Mouse (Mus musculus): Measurements from ENCODE around the gene Cort.

DNA sequence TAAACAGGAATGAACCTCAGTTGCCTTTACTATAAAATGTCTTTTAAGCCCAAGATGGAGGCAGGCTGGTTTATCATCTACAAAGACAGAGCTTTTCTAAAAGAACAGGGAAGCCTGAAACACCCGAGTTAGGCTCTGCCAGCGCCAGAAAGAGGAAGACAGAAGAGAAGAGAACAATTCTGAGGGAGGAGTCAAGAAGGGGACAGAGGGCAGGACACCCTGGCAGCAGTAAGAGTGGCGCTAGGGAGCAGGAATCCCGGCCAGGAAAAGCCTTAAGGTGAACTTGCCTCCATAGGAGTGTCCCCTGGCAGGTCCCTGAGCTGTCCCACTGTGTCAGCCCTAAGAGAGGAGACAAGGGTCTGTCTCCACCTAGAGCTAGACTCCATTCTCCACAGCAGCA lies 17.0 kb upstream of the Cort start:
- TF ChIP-seq CTCF (IDR thresholded peaks at IDR 0.05; ENCODE audit: borderline replicate concordance, control insufficient read depth, extremely low read depth, insufficient read depth, low read length, poor library complexity): no peak
- TF ChIP-seq POLR2A (IDR thresholded peaks at IDR 0.05; ENCODE audit: control insufficient read depth, extremely low read depth, insufficient read depth, low read length, poor library complexity): no peak
